ENCODE assay signal across 14 mouse cellular contexts in the genomic region with DNA sequence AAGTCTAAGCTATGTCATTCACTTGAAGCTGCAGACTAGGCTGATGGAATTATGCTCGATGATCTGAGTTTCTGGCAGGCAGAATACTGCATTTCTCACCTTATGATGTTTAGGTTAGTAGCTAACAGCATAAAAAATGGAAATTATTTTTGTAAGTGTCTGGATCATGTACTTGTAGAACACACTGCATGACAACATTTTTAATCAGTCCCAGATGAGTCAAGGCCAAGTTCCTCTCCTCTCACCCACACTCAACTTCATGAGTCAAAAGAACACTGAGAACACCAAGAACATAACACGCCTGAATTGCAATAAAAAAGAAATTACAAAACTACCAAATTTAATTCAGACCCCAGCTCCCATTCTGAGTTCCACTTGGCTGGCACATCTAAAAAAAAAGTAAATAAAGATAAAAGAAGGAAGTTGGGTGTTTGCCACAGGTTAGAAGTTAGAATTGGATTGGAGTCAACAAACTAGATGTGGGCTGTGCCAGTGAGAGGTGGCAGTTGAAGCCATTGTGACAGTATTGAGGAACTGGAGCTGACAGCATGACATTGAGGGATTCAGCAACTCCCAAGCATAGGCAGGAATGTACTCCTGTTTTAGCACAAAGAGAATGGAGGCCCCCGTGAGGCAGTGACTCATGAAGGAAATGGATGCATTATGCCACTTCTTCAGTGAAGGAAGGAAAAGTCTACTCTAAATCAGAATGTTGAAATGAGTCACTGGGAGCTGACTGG.
DNase-seq lines count a peak whose midpoint lies in the region; ATAC-seq lines count a peak whose summit lies in the region.
"Had no signal": no experiment of that assay in that cellular context is flagged by ENCODE, and none has a peak within 500 bp of the region (broad histone marks: within the 10 kb centered on the region; RNA-seq: fewer than 3 reads in every experiment).

No protein-coding gene starts in this region.

- intact Hi-C loops in heart, postnatal 25 days (cut with DNase I): no loop called here

- ATAC-seq in granulocyte monocyte progenitor cell, adult 5-6 weeks (replicated peaks; ENCODE audit: poor library complexity, severe bottlenecking): no peak
- ATAC-seq in monocyte, adult 5-6 weeks (replicated peaks; ENCODE audit: insufficient number of reproducible peaks, low FRiP score, low TSS enrichment, poor library complexity, severe bottlenecking): no peak
- ATAC-seq: forebrain, embryonic 16.5 days; hindbrain, embryonic 16.5 days; liver, postnatal 0 days had no signal

- DNase-seq in heart, adult 11 months: peak; percentile 87
- DNase-seq in heart, postnatal 25 days (ENCODE audit: low spot score): no peak
- DNase-seq in Muller cell, postnatal 12 days (ENCODE audit: inconsistent ontology term): peak; percentile 73
- peak; percentile 57 to 76 for DNase-seq in frontal cortex, postnatal 36 days (ENCODE audit: low spot score in 2 of 2)
- DNase-seq in left cerebral cortex, adult 9 months (ENCODE audit: low spot score in 2 of 2): peak; percentile 56 to 74
- DNase-seq in neural tube, embryonic 10.5 days (ENCODE audit: extremely low spot score, low spot score): no peak
- DNase-seq: adrenal gland, adult 8-10 months; cerebellum, postnatal 25 days; kidney, adult 8-10 months; liver, postnatal 0 days had no signal

Comparison
In these comparisons a context has a peak if more than half of its experiments do, and no peak if none do; other contexts are left out.
1. DNase-seq: peak in heart, adult 11 months (single experiment), Muller cell, postnatal 12 days (single experiment), frontal cortex, postnatal 36 days (2 of 2) and left cerebral cortex, adult 9 months (2 of 2); none in heart, postnatal 25 days (single experiment) and neural tube, embryonic 10.5 days (single experiment).